Mouse (Mus musculus) ES-E14 (cell line): ENCODE results near the gene Rora.

ENCODE experiments used
- HCFC1 ChIP-seq: IDR thresholded peaks from 2 replicates; pipeline ENCODE4 v1.6.1; 2012; ENCODE audit warnings: low read length, inconsistent platforms, borderline replicate concordance; ENCODE audit not compliant: insufficient read depth
- ZC3H11A ChIP-seq: IDR thresholded peaks from 2 replicates; pipeline ENCODE4 v1.6.1; 2012; ENCODE audit warnings: low read depth, mild to moderate bottlenecking, inconsistent platforms, low read length, borderline replicate concordance
- ZNF384 ChIP-seq: IDR thresholded peaks from 2 replicates; pipeline ENCODE4 v1.6.1; 2012; ENCODE audit warnings: low read depth, low read length, inconsistent platforms

- TF ChIP-seq HCFC1 (no peak), ZC3H11A (no peak), ZNF384 (no peak)
Observed at GRCm38 (mm10) chr9:69294426-69294825, 640.8 kb downstream of the Rora start.
